Mouse (Mus musculus): ENCODE data around the gene Lpp. TPM values are rescaled to one million over a fixed set of nuclear protein-coding genes. Genes with fewer than 3 reads are reported as not detected.

Gene Lpp
- polyA plus RNA-seq, 1 experiment: 15.0 TPM

- Histone ChIP-seq H3K4me1 (replicated peaks; ENCODE audit: control insufficient read depth, insufficient read depth, low read length) (no peaks in the 10 kb centered on the region), H3K27me3 (ENCODE audit: control insufficient read depth, insufficient read depth, low read length) (no peaks in the 10 kb centered on the region), H3K4me3 (ENCODE audit: control insufficient read depth, insufficient read depth, low read length) (no peak overlapping the region), H3K27ac (ENCODE audit: control insufficient read depth, insufficient read depth, low read length) (no peak overlapping the region), H3K36me3 (ENCODE audit: control insufficient read depth, insufficient read depth, low read length) (no peaks in the 10 kb centered on the region)
- 26% methylated on average over 4 of the region's 4 CpGs for WGBS
- TF ChIP-seq CTCF (IDR thresholded peaks at IDR 0.05; ENCODE audit: borderline replicate concordance, control insufficient read depth, extremely low read depth, insufficient read depth, low read length, poor library complexity) (no peak), POLR2A (IDR thresholded peaks at IDR 0.05; ENCODE audit: control insufficient read depth, extremely low read depth, insufficient read depth, low read length, poor library complexity) (no peak)
- DNase-seq: no peak
These were observed 571.8 kb downstream of the Lpp start for GRCm38 (mm10) chr16:24965091-24965490.

DNA sequence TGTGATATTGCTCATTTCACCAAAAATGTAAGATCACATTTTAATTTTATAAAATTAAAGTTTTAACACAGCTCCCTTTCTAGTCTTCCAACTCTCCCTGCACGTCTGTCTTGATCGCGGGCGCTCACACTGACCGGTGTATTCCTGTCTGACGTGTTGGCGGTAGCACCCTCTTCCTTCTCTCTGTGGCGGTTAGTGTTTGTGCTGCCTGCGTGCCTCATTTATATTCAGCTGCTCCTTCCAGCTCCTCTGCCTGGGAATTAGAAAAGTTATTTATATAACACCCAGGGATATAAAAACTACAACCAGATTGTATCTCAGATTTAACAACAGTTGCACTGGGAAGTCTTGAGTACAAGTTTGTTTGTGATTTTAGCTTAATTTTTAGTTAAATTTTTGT lies 573.2 kb downstream of the Lpp start:
- Histone ChIP-seq H3K4me3 (ENCODE audit: control insufficient read depth, insufficient read depth, low read length) (no peak overlapping the region), H3K27ac (ENCODE audit: control insufficient read depth, insufficient read depth, low read length) (no peak overlapping the region), H3K36me3 (ENCODE audit: control insufficient read depth, insufficient read depth, low read length) (no peaks in the 10 kb centered on the region), H3K4me1 (replicated peaks; ENCODE audit: control insufficient read depth, insufficient read depth, low read length) (no peaks in the 10 kb centered on the region), H3K27me3 (ENCODE audit: control insufficient read depth, insufficient read depth, low read length) (no peaks in the 10 kb centered on the region)
- TF ChIP-seq CTCF (IDR thresholded peaks at IDR 0.05; ENCODE audit: borderline replicate concordance, control insufficient read depth, extremely low read depth, insufficient read depth, low read length, poor library complexity): no peak
- WGBS: 97% methylated on average over 9 of the region's 9 CpGs
- no peak for DNase-seq

GRCm38 (mm10) chr16:24973009-24973631 lies 579.8 kb downstream of the Lpp start:
- Histone ChIP-seq H3K27ac (ENCODE audit: control insufficient read depth, insufficient read depth, low read length) (no peak overlapping the region), H3K4me3 (ENCODE audit: control insufficient read depth, insufficient read depth, low read length) (no peak overlapping the region), H3K27me3 (ENCODE audit: control insufficient read depth, insufficient read depth, low read length) (no peaks in the 10 kb centered on the region), H3K4me1 (replicated peaks; ENCODE audit: control insufficient read depth, insufficient read depth, low read length) (peaks cover 6% of the 10 kb centered on the region), H3K36me3 (ENCODE audit: control insufficient read depth, insufficient read depth, low read length) (no peaks in the 10 kb centered on the region)
- WGBS: 62% methylated on average over 5 of the region's 5 CpGs
- TF ChIP-seq POLR2A (IDR thresholded peaks at IDR 0.05; ENCODE audit: control insufficient read depth, extremely low read depth, insufficient read depth, low read length, poor library complexity): no peak
- TF ChIP-seq CTCF (IDR thresholded peaks at IDR 0.05; ENCODE audit: borderline replicate concordance, control insufficient read depth, extremely low read depth, insufficient read depth, low read length, poor library complexity): no peak
- no peak for DNase-seq

- DNase-seq: no peak
- no peaks in the 10 kb centered on the region for H3K36me3 ChIP-seq (ENCODE audit: control insufficient read depth, insufficient read depth, low read length)
- peaks cover 6% of the 10 kb centered on the region for H3K4me1 ChIP-seq (replicated peaks; ENCODE audit: control insufficient read depth, insufficient read depth, low read length)
- no peak overlapping the region for H3K4me3 ChIP-seq (ENCODE audit: control insufficient read depth, insufficient read depth, low read length)
- no peak overlapping the region for H3K27ac ChIP-seq (ENCODE audit: control insufficient read depth, insufficient read depth, low read length)
- H3K27me3 ChIP-seq (ENCODE audit: control insufficient read depth, insufficient read depth, low read length): no peaks in the 10 kb centered on the region
- TF ChIP-seq CTCF (IDR thresholded peaks at IDR 0.05; ENCODE audit: borderline replicate concordance, control insufficient read depth, extremely low read depth, insufficient read depth, low read length, poor library complexity) (no peak), POLR2A (IDR thresholded peaks at IDR 0.05; ENCODE audit: control insufficient read depth, extremely low read depth, insufficient read depth, low read length, poor library complexity) (no peak)
- WGBS: 100% methylated on average over 1 of the region's 1 CpGs
These were observed 584.5 kb downstream of the Lpp start for GRCm38 (mm10) chr16:24977771-24978170.

DNA sequence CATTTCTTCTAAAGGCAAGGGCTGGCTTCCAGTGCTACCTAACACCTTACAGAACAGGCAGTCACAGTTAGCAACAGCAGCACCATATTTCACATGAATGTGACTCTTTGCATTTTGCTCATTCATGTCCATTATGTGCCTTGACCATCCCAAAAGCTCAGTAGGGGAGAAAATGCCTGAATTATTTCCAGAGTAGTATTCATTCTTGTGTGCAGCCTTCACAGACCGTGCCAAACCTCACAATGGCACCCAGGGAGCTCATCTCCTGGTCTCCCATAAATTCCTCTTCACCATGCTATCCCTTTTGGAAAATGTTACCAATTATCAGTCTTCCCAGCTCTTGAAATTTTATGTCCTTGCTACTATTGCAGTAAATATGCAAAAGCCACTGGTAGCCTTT lies 584.9 kb downstream of the Lpp start:
- DNase-seq: no peak
- 97% methylated on average over 1 of the region's 1 CpGs for WGBS
- no peak overlapping the region for H3K4me3 ChIP-seq (ENCODE audit: control insufficient read depth, insufficient read depth, low read length)
- TF ChIP-seq POLR2A (IDR thresholded peaks at IDR 0.05; ENCODE audit: control insufficient read depth, extremely low read depth, insufficient read depth, low read length, poor library complexity): no peak
- TF ChIP-seq CTCF (IDR thresholded peaks at IDR 0.05; ENCODE audit: borderline replicate concordance, control insufficient read depth, extremely low read depth, insufficient read depth, low read length, poor library complexity): no peak
- no peak overlapping the region for H3K27ac ChIP-seq (ENCODE audit: control insufficient read depth, insufficient read depth, low read length)
- peaks cover 6% of the 10 kb centered on the region for H3K4me1 ChIP-seq (replicated peaks; ENCODE audit: control insufficient read depth, insufficient read depth, low read length)
- H3K36me3 ChIP-seq (ENCODE audit: control insufficient read depth, insufficient read depth, low read length): no peaks in the 10 kb centered on the region
- H3K27me3 ChIP-seq (ENCODE audit: control insufficient read depth, insufficient read depth, low read length): no peaks in the 10 kb centered on the region

DNA sequence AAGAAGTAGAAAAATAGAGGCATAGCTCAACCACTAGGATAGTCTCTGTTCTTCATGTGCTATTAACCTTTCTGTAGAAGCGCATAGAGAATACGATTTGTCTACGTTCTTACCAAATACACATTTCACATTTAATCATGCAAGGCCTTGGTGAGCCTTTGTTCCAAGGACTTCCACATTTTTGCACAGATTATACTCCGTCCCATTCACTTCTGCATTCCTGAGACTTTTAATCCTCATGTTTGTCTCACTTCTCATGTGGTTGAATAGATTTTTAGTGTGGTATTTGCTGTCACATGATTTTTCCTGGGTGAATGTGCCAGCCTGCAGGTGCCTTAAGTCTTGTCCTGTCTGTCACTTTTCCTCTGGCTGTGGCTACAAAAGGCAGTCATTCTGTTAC lies 586.1 kb downstream of the Lpp start:
- Histone ChIP-seq H3K4me3 (ENCODE audit: control insufficient read depth, insufficient read depth, low read length) (no peak overlapping the region), H3K36me3 (ENCODE audit: control insufficient read depth, insufficient read depth, low read length) (no peaks in the 10 kb centered on the region), H3K27ac (ENCODE audit: control insufficient read depth, insufficient read depth, low read length) (no peak overlapping the region), H3K4me1 (replicated peaks; ENCODE audit: control insufficient read depth, insufficient read depth, low read length) (peaks cover 6% of the 10 kb centered on the region), H3K27me3 (ENCODE audit: control insufficient read depth, insufficient read depth, low read length) (no peaks in the 10 kb centered on the region)
- WGBS: 91% methylated on average over 4 of the region's 4 CpGs
- no peak for DNase-seq
- no peak for TF ChIP-seq CTCF (IDR thresholded peaks at IDR 0.05; ENCODE audit: borderline replicate concordance, control insufficient read depth, extremely low read depth, insufficient read depth, low read length, poor library complexity)
- no peak for TF ChIP-seq POLR2A (IDR thresholded peaks at IDR 0.05; ENCODE audit: control insufficient read depth, extremely low read depth, insufficient read depth, low read length, poor library complexity)

GRCm38 (mm10) chr16:24982828-24983227 lies 589.5 kb downstream of the Lpp start:
- WGBS: 76% methylated on average over 4 of the region's 4 CpGs
- DNase-seq: no peak

More at GRCm38 (mm10) chr16:24982828-24983227, 589.5 kb downstream of the Lpp start:
- H3K36me3 ChIP-seq (ENCODE audit: control insufficient read depth, insufficient read depth, low read length): no peaks in the 10 kb centered on the region
- TF ChIP-seq CTCF (IDR thresholded peaks at IDR 0.05; ENCODE audit: borderline replicate concordance, control insufficient read depth, extremely low read depth, insufficient read depth, low read length, poor library complexity): no peak
- no peak for TF ChIP-seq POLR2A (IDR thresholded peaks at IDR 0.05; ENCODE audit: control insufficient read depth, extremely low read depth, insufficient read depth, low read length, poor library complexity)
- H3K4me3 ChIP-seq (ENCODE audit: control insufficient read depth, insufficient read depth, low read length): no peak overlapping the region
- no peaks in the 10 kb centered on the region for H3K27me3 ChIP-seq (ENCODE audit: control insufficient read depth, insufficient read depth, low read length)
- no peak overlapping the region for H3K27ac ChIP-seq (ENCODE audit: control insufficient read depth, insufficient read depth, low read length)
- no peaks in the 10 kb centered on the region for H3K4me1 ChIP-seq (replicated peaks; ENCODE audit: control insufficient read depth, insufficient read depth, low read length)

Data from thymus, adult 2 months (tissue).